ENCODE assay signal across 9 mouse cellular contexts in genomic region chr13:94868478-94868950, GRCm38 (mm10). TPM values are rescaled to one million over a fixed set of nuclear protein-coding genes. Genes with fewer than 3 reads are reported as not detected.
DNase-seq lines count a peak whose midpoint lies in the region; ATAC-seq and TF ChIP-seq lines count a peak whose summit lies in the region.
"Had no signal": no experiment of that assay in that cellular context is flagged by ENCODE, and none has a peak within 500 bp of the region (broad histone marks: within the 10 kb centered on the region; RNA-seq: fewer than 3 reads in every experiment).

No protein-coding gene starts in this region.

- intact Hi-C loops in heart, postnatal 14 days (cut with DNase I): loop anchor here (5.0 to 10.0 kb wide), 2 partner anchors 306 to 414 kb away; no protein-coding TSS in a partner anchor

- H3K27ac ChIP-seq in ES-E14 (ENCODE audit: insufficient read depth, low read depth, low read length, poor library complexity, severe bottlenecking): no peak overlapping the region
- no peak overlapping the region for H3K27ac ChIP-seq in embryonic facial prominence, embryonic 11.5 days (replicated peaks; ENCODE audit: low read depth, low read length)
- H3K27ac ChIP-seq in limb, embryonic 14.5 days (replicated peaks; ENCODE audit: low read depth, low read length): no peak overlapping the region
- no peak overlapping the region for H3K27ac ChIP-seq in midbrain, embryonic 14.5 days (replicated peaks; ENCODE audit: low read depth, low read length)

- DNase-seq in adrenal gland, adult (ENCODE audit: inconsistent age in 2 of 2, low spot score in 1 of 2): peak; percentile 39 to 73
- DNase-seq in adrenal gland, adult 8-10 months: no peak
- no peak for DNase-seq in ES-E14 (ENCODE audit: low read depth, low spot score)
- peak; percentile 75 for DNase-seq in embryonic facial prominence, embryonic 11.5 days (ENCODE audit: low spot score)
- DNase-seq in heart, postnatal 14 days: peak; percentile 52 to 73
- DNase-seq in limb, embryonic 14.5 days (ENCODE audit: low spot score): no peak
- peak; percentile 75 for DNase-seq in midbrain, embryonic 14.5 days
- peak; percentile 39 for DNase-seq in thymus, postnatal 0 days (ENCODE audit: low spot score)

- H3K9ac ChIP-seq in ES-E14 (ENCODE audit: insufficient read depth, low read depth, low read length, poor library complexity, severe bottlenecking): peak overlapping the region; percentile 77
- 0 out of 2 replicates have a peak overlapping the region, but pooled peaks have one; percentile 22 for H3K9ac ChIP-seq in embryonic facial prominence, embryonic 11.5 days (replicated peaks; ENCODE audit: low read length)
- H3K9ac ChIP-seq in limb, embryonic 14.5 days (ENCODE audit: low read depth, low read length, severe bottlenecking): no peak overlapping the region
- H3K9ac ChIP-seq in midbrain, embryonic 14.5 days (replicated peaks; ENCODE audit: low read length): no peak overlapping the region

- in situ Hi-C loops in ES-E14 (cut with MboI; ENCODE audit: low sequenced_read_pairs in 2 of 2, unreplicated experiment in 2 of 2): no loop called here

- under 1% methylated on average over 32 of the region's 35 CpGs for WGBS in embryonic facial prominence, embryonic 11.5 days
- under 1% methylated on average over 27 of the region's 35 CpGs for WGBS in limb, embryonic 14.5 days
- under 1% methylated on average over 35 of the region's 35 CpGs for WGBS in midbrain, embryonic 14.5 days

- no peaks in the 10 kb centered on the region for H3K36me3 ChIP-seq in ES-E14 (ENCODE audit: control insufficient read depth, insufficient read depth, low read length, poor library complexity, severe bottlenecking)
- no peaks in the 10 kb centered on the region for H3K36me3 ChIP-seq in embryonic facial prominence, embryonic 11.5 days (replicated peaks; ENCODE audit: control insufficient read depth, insufficient read depth, low read depth, low read length)
- H3K36me3 ChIP-seq in limb, embryonic 14.5 days (ENCODE audit: control insufficient read depth, insufficient read depth, low read length): no peaks in the 10 kb centered on the region
- H3K36me3 ChIP-seq in midbrain, embryonic 14.5 days (ENCODE audit: control insufficient read depth, insufficient read depth, low read length): no peaks in the 10 kb centered on the region

- peak overlapping the region; percentile 71 to 88 for H3K4me3 ChIP-seq in ES-E14 (ENCODE audit: insufficient read depth in 1 of 2, low read depth in 1 of 2, low read length in 2 of 2, poor library complexity in 1 of 2, severe bottlenecking in 1 of 2)
- H3K4me3 ChIP-seq in embryonic facial prominence, embryonic 11.5 days (ENCODE audit: low read depth, low read length): peak overlapping the region; percentile 27
- peak overlapping the region; percentile 32 for H3K4me3 ChIP-seq in limb, embryonic 14.5 days (replicated peaks; ENCODE audit: low read length)
- H3K4me3 ChIP-seq in midbrain, embryonic 14.5 days (replicated peaks; ENCODE audit: low read depth, low read length): 0 out of 2 replicates have a peak overlapping the region, but pooled peaks have one; percentile 10

- H3K9me3 ChIP-seq in ES-E14 (ENCODE audit: control insufficient read depth, insufficient read depth, low read depth, low read length): no peaks in the 10 kb centered on the region
- H3K9me3 ChIP-seq in embryonic facial prominence, embryonic 11.5 days (replicated peaks; ENCODE audit: control insufficient read depth, low read length): no peaks in the 10 kb centered on the region
- no peaks in the 10 kb centered on the region for H3K9me3 ChIP-seq in limb, embryonic 14.5 days (ENCODE audit: control insufficient read depth, low read length)
- H3K9me3 ChIP-seq in midbrain, embryonic 14.5 days (ENCODE audit: control insufficient read depth, low read length): no peaks in the 10 kb centered on the region

- peak overlapping the region; percentile 59 for H3K4me2 ChIP-seq in embryonic facial prominence, embryonic 11.5 days (ENCODE audit: low read depth, low read length)
- peak overlapping the region; percentile 55 for H3K4me2 ChIP-seq in limb, embryonic 14.5 days (replicated peaks; ENCODE audit: low read depth, low read length, severe bottlenecking)
- peak overlapping the region; percentile 34 for H3K4me2 ChIP-seq in midbrain, embryonic 14.5 days (ENCODE audit: low read length)

- H3K27me3 ChIP-seq in embryonic facial prominence, embryonic 11.5 days (ENCODE audit: control insufficient read depth, insufficient read depth, low read length): peaks cover 53% of the 10 kb centered on the region
- H3K27me3 ChIP-seq in limb, embryonic 14.5 days (ENCODE audit: control insufficient read depth, insufficient read depth, low read length): peaks cover 85% of the 10 kb centered on the region
- H3K27me3 ChIP-seq in midbrain, embryonic 14.5 days (ENCODE audit: control insufficient read depth, insufficient read depth, low read length): peaks cover 94% of the 10 kb centered on the region

- TF ChIP-seq POLR2A in limb, embryonic 14.5 days (IDR thresholded peaks at IDR 0.05; ENCODE audit: borderline replicate concordance, extremely low read depth, insufficient read depth, insufficient read length): no peak

- peaks cover 0 to 5% of the 10 kb centered on the region in 2 experiments; a peak in 1 of 4 replicates for H3K4me1 ChIP-seq in ES-E14 (ENCODE audit: control insufficient read depth in 2 of 2, insufficient read depth in 2 of 2, low read length in 2 of 2, poor library complexity in 1 of 2)
- peaks cover 3% of the 10 kb centered on the region for H3K4me1 ChIP-seq in embryonic facial prominence, embryonic 11.5 days (ENCODE audit: control insufficient read depth, insufficient read depth, low read length)
- 0 out of 2 replicates have a peak, but pooled peaks cover 9% of the 10 kb centered on the region for H3K4me1 ChIP-seq in limb, embryonic 14.5 days (ENCODE audit: control insufficient read depth, insufficient read depth, low read length)
- 0 out of 2 replicates have a peak, but pooled peaks cover 4% of the 10 kb centered on the region for H3K4me1 ChIP-seq in midbrain, embryonic 14.5 days (ENCODE audit: control insufficient read depth, insufficient read depth, low read length)

- ATAC-seq in embryonic facial prominence, embryonic 11.5 days (replicated peaks; ENCODE audit: insufficient number of reproducible peaks, low FRiP score, low TSS enrichment, low read depth): peak; percentile 78
- ATAC-seq in limb, embryonic 14.5 days (ENCODE audit: low FRiP score, low read depth): peak; percentile 70
- ATAC-seq in midbrain, embryonic 14.5 days (ENCODE audit: low FRiP score, low TSS enrichment): peak; percentile 72

TF ChIP-seq in ES-E14, 5 proteins besides CTCF, POLR2A, EP300 and RAD21:
- TF ChIP-seq CHD2 (IDR thresholded peaks at IDR 0.05; ENCODE audit: low read depth, low read length): no peak
- no peak for TF ChIP-seq MAFK (IDR thresholded peaks at IDR 0.05; ENCODE audit: insufficient read depth, low read depth, low read length)
- TF ChIP-seq ZC3H11A (IDR thresholded peaks at IDR 0.05; ENCODE audit: borderline replicate concordance, low read depth, low read length): no peak
- TF ChIP-seq HCFC1 (IDR thresholded peaks at IDR 0.05; ENCODE audit: borderline replicate concordance, insufficient read depth, low read length): no peak
- TF ChIP-seq ZNF384 (IDR thresholded peaks at IDR 0.05; ENCODE audit: low read depth, low read length): no peak

RNA-seq across cellular contexts. Expression of gene Otp, which starts 6.9 kb away (rescaled TPM):
- total RNA-seq in adrenal gland, adult 8-10 months (2022): not detected
- total RNA-seq in ES-E14 (2012; rRNA removed): not detected in 2 replicates
- polyA plus RNA-seq in embryonic facial prominence, embryonic 11.5 days (2014; fragmentation: Nextera tagmentation; extraction: Ambion mirVana): 0.60 and 2.6 TPM in 2 replicates
- total RNA-seq in heart, postnatal 14 days (2021): not detected
- polyA plus RNA-seq in limb, embryonic 14.5 days (2012; rRNA removed): 0.03 and 0.05 TPM in 2 replicates
- polyA plus RNA-seq in limb, embryonic 14.5 days (2014; fragmentation: Nextera tagmentation; extraction: Ambion mirVana): not detected in 2 replicates
- polyA plus RNA-seq in midbrain, embryonic 14.5 days (2014; fragmentation: Nextera tagmentation; extraction: Ambion mirVana): 5.3 and 5.4 TPM in 2 replicates
- polyA plus RNA-seq in thymus, postnatal 0 days (2015; fragmentation: Nextera tagmentation; extraction: Ambion mirVana): not detected in 2 replicates
- total RNA-seq: gastrocnemius, postnatal 36 days had no signal

Comparison
In these comparisons a context has a peak if more than half of its experiments do, and no peak if none do; other contexts are left out.
1. DNase-seq: peak in adrenal gland, adult (2 of 2), embryonic facial prominence, embryonic 11.5 days (single experiment), heart, postnatal 14 days (2 of 2), midbrain, embryonic 14.5 days (single experiment) and thymus, postnatal 0 days (single experiment); none in adrenal gland, adult 8-10 months (single experiment), ES-E14 (single experiment) and limb, embryonic 14.5 days (single experiment).
2. H3K4me3 ChIP-seq: peak in every context shown above with its lines; median percentile 80 in ES-E14; 32 in limb, embryonic 14.5 days; 27 in embryonic facial prominence, embryonic 11.5 days; 10 in midbrain, embryonic 14.5 days.
3. H3K9ac ChIP-seq: peak in ES-E14 (single experiment) and embryonic facial prominence, embryonic 11.5 days (single experiment); none in limb, embryonic 14.5 days (single experiment) and midbrain, embryonic 14.5 days (single experiment).
4. Peak in every context shown above with its lines, with median percentiles within 50 percentile points of each other: ATAC-seq and H3K4me2 ChIP-seq.